Mouse (Mus musculus): ENCODE results near the gene Sds.
"Not testable (repeated sequence)": the region's sequence is repeated elsewhere in the genome, so short reads cannot be mapped to it uniquely, and the experiment has no call there.

Sds gene

DNA sequence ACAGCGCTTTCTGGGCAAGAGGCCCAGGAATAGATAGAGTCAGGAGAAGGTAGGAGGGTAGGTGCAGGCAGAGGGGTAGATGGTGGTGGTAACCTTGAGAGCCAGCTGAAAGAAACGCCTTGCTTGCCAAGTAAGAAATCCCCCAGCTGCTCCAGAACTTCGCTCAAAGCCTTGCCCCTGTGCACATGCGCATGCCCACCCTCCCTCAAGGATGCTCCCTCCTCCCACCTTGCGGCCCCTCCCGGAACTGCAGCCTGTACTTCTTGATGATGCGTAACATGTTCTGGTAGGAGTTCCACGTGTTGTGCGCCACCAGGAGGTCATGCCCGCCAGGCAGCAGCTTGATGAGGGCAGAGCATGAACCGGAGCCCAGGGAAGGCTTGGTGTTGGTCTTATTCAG lies 16.1 kb downstream of the Sds start:
- DNase-seq (ENCODE audit: low spot score): no peak

DNA sequence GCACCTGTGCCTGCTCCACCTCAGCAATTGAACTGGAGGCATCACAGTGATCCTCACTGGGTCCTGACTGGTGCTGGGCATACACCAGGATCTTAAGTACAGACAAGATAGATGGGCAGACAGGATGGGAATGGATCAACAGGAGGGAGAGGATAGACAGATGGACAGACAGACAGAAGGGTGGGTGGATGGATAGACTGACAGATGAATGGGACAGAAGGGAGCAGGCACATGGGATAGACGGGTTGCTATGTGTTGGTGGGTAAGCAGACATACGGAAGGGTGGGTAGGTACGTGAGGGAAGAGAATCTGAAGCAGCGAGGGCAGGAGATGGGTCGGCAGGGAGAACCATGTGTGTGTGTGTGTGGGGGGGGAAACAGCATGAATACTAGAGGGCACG lies 17.1 kb downstream of the Sds start:
- DNase-seq (ENCODE audit: low spot score): no peak

DNA sequence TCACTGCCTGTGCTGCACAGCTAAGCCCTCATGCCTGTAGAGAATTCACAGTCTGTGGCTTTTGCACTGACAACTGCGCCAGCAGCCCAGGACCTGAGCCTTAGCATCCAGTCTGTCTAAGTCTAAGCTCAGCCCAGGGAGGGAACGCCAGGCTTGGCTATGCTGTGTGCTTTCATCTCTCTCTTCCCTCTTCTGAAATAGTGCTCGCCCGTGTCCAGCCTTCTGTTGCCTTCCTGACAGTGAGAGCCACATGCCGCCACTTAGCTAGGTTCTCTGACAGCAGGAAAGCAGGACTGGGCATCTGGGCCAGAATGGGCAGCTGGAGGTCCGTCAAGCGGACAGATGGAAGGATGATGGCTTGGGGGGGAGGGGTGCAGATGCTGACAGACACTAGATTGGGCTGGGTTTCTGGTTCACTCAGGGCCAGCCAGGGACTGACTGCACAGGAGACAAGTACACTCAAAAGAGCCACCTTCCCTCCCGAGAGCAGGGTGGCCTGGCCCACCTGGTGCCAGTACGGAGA lies 17.6 kb downstream of the Sds start:
- no peak for DNase-seq (ENCODE audit: low spot score)

DNA sequence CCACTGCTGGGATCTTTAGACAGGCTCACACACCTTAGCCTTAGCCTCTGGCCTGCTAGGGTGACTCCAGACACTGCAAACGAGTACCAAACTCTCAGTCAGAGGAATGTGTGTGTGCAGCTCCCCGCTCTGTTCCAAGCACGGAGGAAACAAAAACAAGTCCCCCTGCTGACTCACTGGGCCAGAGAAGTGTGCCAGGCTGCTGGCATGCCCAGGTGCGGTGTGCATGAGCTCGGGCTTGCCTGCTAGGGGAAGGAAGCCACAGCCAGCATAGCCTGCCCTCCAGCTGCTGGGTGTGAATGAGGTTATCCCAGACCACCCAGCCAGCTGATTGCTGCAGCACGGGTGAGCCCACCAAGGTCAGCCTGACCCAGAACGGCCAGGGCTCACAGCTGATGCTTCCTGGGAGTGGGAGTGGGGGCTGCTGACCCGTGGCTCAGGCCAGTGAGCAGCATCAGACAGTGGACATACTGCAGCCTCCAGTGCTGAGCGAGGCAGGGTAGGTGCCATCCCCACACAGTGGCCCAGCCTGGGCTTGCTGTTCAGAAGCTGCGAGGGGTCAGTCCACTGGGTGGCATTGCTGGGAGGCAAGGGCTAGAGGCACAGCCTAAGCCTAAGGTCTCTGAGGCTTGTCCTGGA lies 18.9 kb downstream of the Sds start:
- no peak for DNase-seq (ENCODE audit: low spot score)

DNA sequence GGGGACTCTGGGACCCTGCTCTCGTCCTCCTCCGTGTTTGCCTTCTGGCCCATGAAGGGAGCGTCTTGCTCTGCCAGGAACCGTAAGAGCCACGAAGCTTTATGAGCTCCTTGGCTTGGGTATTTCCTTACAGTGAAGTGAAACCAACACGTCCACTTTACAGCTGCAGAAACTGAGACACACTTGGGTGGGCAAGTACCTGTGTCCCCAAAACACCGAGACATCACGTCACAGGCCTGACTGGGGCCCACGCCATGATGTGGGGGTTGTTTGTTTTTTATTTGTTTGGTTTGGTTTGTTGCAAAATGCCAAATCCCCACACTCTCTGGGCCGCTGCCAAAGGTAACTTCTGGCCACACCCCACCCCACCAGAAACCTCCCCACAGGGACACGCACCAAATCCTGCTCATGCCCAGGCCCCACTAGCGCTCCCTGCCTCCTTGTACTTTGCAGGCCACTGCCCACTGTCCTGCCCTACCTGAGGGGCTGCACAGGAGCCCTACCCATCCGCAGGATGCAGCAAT lies 19.4 kb downstream of the Sds start:
- DNase-seq (ENCODE audit: low spot score): no peak

DNA sequence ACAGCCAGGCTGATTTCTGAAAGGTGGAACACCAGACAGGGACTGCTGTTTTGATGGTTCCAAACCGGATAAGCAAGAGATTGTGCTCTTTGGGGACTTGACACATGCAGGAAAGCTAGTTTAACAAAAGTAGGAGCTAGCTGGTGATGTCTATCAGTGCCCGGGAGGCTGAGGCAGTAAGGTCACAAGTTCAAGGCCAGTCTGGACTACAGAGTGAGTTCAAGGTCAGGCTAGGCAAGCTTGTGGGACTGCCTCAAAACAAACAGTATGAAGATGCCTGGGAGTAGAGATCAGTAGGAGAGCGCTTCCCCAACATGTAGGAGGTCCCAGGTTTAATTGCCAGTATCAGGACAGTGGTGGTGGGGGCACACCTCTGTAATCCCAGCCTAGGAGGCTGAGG lies 20.7 kb downstream of the Sds start:
- DNase-seq (ENCODE audit: low spot score): no peak

DNA sequence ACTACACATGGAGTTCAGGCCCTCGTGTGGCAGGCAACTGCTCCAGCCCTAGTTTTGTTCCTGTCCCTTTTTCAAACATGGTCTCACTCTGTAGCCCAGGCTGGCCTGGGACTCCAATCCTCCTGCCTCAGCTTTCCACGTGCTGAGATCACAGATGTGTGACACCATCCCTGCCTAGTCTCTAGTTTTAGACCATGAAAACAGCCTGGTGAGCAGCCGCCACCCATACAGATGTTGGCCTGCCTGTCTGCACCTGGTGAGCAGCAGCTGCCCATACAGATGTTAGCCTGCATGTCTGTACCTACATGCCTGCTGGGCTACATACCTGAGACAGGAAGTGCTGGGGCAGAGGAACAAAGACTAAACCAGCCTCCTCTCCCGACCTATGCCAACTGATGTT lies 22.9 kb downstream of the Sds start:
- DNase-seq (ENCODE audit: low spot score): no peak

DNA sequence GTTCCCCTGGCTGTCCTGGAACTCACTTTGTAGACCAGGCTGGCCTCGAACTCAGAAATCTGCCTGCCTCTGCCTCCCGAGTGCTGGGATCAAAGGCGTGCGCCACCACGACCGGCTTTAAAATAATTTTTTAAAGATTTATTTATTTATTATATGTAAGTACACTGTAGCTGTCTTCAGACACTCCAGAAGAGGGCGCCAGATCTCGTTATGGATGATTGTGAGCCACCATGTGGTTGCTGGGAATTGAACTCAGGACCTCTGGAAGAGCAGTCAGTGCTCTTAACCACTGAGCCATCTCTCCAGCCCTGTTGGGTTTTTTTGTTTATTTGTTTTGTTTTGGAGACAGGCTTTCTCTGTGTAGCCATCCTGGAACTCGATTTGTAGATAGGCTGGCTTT lies 24.3 kb downstream of the Sds start:
- DNase-seq (ENCODE audit: low spot score): not testable (repeated sequence)

DNA sequence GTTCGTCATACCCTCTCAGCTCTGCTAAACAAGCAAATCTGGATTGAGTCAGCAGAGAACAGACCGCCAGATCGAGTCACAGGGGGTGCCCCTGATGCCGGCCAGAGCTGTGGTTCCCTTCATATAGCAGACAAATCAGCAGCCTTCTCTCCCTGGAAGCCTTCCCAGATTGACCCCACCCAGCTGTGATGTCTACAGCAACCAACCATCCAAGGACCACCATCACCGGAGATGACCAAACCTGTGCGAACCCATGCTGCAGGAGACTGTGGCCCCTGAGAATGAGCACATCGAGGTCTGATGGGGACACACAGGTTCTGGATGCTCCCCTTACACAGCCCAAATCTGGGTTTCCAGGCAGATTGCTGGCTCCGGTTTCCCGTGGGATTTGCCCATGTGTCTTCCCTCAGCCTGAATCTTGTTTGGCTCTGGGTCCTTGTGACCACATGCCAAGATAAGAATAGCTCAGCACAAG lies 25.9 kb downstream of the Sds start:
- DNase-seq (ENCODE audit: low spot score): no peak

DNA sequence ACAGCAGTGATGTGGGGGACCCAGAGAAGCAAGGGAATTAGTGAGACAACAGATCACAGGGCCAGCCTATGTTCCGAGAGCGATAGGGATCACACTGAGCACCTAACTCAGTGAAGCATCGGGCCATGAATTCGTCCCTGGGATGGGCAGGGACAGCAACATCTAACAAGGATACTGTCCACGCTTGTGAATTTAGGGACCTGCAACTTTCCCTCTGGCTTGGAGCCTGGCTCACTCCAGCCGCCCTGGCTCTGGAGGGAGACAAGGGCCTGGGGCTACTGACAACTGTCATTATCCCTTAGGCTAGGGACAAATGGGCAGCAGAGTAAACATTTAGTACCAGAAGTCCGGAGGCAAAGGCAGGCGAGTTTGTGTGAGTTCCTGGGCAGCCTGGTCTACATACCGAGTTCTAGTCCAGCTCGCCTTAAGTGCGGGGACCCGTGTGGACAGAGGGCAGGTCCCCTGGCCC lies 26.4 kb downstream of the Sds start:
- no peak for DNase-seq (ENCODE audit: low spot score)

DNA sequence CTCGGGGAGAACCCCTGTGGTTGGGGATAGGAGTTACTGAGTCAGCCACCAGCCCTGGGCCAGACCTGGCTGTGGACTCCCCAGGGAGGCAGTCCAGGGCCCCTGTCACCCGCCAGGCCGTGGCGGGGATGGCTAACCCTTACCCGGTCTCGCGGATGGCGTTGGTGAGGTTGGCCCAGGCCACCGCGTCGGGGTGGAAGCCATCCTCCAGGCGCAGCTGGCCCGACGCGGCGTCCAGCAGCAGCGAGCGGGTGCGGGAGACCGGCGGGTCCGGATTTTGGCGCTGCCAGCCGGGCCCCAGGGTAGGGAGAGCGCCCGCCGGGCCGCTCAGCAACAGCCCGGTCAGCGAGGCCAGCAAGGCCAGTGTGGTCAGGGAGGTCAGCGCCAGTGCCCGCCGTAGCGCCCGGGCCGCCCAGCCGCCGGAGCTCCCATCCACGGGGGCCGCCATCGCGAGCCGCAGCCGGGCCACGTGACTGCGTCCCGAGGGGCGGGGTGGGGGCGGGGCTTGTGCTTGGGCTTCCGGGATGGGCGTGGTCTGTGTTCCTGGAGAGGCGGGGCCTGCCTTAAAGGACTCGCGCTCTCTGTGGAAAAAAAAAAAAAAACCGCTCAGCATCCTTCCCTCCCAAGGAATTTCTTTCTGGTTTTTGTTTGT lies 26.9 kb downstream of the Sds start, which contains the start of gene Plbd2:
Plbd2 (minus strand) TSS at position 482 of the 652 bp plus-strand sequence.
- peak; percentile 86 for DNase-seq (ENCODE audit: low spot score)

DNA sequence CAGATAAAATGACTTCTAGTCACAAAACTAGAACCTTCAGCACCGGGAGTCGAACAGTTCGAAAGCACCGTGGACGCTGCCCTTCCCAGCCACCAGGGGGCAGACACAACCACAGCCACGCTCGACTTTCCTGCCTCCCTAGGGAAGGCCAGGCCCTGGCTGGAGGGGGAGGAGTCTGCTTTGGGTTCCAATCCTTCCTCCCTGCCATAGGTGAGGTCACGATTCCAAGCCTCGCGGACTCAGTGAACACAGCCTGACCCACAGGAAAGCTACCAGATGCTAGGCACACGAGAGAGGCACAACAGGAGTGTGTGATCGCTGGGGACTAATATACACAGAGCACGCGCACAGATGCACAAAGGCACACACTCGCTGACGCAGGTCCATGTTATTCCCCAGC lies 29.0 kb downstream of the Sds start:
- DNase-seq (ENCODE audit: low spot score): peak; percentile 65

DNA sequence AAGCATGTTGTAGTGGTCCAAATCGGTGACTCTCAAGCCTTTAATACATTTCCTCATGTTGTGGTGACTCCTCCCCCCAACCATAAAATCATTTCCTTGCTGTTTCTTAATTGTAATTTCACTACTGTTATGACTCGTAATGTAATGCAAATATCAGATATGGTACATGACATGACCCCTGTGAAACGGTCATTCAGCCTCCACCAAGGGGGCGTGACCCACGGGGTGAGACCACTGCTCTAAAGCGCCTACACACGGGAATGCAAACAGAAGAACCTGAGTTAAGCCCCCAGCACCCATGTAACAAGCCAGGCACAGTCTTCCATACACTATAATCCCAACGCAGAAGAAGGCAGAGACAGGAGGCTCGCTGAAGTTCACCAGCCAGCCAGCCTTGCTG lies 29.5 kb downstream of the Sds start:
- no peak for DNase-seq (ENCODE audit: low spot score)

DNA sequence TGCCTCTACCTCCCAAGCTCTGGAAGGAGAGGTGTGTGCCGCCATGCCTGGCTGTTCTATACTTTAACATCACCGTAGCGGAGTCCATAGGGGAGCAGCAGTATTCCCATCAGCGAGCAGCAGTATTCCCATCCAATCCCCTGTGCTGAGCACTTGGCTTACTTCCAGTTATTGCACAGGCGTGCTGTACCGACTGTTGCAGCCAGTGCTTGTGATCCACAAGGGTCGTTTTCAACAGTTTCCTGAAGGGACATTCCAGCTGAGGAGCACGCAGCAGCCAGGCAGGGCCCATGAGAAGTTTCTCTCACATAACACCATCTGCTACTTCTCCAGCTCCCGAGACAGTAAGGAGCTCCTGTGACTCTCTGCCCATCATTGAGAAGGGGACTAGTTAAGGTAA lies 30.2 kb downstream of the Sds start:
- no peak for DNase-seq (ENCODE audit: low spot score)

DNA sequence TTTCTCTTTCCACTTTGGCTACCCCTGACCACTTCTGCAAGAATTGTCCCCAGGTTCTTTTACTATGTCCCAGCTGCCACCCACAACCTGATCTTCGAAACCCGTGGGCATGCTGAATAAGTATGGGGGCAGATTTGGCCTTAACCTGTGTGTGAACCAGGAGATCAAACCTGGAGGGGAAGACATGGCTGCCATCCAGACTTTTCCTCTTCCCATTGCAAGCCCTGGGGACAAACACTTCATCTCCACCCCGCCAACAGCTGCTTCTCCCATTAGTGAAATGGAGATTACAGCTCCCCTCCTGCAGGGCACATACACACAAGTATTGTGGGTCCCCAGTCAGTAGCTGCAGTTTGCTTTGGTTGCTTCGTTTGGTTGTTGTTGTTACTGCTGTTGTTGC lies 31.0 kb downstream of the Sds start:
- no peak for DNase-seq (ENCODE audit: low spot score)

DNA sequence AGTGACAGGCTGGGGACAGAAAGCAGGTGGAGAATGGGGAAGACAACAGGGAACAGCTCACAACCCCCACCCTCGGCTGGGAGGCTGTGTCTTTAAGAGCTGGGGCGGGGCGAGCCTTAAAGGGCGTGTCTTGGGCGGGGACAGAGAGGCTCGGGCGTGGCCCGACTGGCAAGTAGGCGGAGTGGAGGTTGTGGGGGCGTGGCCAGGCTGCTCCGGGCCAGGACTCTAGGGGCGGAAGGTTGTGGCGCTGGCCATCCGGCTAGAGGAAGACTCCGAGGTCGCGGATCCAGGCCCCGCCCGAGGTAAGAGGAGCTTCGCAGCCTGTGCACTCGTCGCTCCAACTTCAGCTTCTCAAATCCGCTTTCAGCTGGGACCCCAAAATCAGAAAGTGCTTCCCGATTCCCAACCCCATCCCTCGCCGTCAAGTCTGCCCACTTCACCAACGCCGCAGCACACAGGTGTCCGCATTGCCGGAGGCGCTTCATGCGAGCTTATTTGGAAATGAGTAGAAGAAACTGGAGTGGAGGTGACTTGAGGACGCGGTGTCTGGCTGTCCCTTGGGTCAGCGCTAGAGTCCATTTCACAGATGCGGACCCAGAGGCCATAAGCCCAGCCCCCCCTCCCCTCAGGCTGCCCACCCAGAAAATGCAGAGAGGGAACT lies 34.8 kb downstream of the Sds start, which contains the start of gene Slc8b1:
Slc8b1 (plus strand) TSS at position 187 of the 661 bp plus-strand sequence.
- peak; percentile 90 for DNase-seq (ENCODE audit: low spot score)

DNA sequence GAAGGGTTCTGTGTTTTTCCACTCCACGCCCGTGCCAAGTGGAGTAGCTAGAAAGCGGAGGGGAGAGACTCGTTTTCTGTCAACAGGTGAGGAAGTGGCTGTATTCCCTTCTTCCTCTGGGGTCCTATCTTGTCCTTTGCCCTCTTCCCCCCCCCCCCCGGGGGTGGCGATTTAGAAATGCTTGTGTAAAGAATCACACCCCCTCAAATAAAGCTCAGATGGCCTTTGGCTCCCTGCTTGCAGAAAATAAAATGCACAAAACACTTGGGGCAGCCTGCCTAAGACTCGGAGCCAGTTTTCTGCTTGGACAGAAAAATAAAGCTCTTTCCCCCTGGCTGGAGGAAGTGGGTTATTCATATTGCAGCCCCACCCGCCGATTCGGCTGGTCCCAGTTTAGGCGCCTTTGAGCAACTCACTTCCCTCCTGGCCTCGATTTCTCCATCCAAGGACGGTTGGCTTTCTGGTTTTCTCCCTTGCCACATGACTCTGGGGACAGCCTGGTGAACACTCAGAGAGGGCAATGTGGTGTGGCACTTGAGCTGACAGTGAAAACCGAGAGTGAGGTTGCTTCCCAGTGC lies 35.4 kb downstream of the Sds start:
- no peak for DNase-seq (ENCODE audit: low spot score)

DNA sequence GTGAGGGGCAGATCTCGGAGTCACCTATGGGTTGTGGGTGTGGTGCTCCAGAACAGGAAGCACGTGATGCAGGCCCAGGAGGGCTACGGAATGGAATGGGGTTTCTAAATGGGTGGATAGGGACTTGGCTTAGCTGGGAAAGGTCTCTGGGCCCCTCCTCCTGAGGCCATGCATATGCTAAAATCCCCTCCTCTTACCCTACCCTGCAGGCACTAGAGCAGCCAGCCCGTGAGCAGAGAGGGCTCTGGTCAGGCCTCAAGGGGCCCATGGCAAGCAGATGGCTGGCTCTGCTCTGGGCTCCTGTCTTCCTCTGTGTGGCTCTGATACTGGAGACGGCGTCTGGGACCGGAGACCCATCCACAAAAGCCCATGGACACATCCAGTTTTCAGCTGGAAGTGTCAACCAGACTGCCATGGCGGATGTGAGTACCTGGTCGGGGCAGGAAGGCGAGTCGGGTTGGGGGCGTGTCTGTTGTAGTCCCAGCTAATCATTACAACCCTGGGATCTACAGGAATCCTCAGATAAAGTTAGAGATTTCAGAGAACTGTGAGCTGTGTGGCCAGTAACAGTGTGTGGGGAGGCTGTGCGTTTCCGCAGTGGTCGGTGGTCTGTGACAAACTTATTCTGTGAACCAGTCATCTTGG lies 36.7 kb downstream of the Sds start:
- DNase-seq (ENCODE audit: low spot score): no peak

DNA sequence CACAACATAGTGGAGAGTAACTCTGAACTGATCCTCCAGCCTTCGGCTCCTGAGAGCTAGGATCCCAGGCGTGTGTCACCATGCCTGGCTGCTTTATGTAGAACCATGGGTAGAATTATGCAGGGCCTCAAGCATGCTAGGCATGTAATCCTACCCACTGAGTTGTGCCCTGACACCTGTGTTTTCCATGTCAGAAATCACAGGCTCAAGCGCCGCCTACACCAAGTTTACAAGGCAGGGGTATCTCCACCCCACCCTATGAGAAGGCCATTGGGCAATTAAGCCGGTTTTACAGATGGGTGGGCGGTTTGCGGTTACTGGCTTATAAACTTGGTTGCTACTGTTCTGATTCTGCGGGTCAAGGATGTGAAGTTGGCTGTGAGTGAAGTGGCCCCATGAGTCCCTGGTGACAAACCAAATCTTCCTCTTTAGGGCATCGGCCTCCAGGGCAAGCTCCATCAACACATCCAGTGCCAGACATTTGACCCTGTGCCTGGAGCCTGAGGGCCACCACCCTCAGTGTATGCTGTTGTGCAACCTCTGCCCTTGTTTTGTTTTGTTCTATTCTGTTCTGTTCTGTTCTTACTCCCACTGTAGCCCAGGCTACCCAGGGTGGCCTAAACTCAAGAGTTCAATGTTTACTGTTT lies 37.8 kb downstream of the Sds start:
- no peak for DNase-seq (ENCODE audit: low spot score)

DNA sequence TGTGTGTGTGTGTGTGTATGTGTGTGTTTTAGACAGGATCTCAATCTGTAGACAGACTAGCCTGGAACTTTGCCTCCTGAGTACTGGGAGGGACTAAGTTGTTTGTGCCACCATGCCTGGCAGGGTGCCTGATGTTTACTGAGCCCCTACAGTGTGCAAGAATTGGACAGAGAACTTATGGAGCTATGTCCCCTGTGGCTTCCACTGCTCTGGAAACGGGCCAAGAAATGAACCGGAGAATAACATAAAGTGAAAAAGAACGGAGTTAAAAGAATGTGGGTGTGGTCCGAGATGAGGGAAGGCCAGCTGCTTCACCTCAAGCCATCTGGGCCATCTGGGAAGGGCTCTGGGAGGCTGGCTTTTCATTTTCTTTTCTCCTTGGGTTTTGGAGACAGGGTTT lies 38.4 kb downstream of the Sds start:
- no peak for DNase-seq (ENCODE audit: low spot score)

DNA sequence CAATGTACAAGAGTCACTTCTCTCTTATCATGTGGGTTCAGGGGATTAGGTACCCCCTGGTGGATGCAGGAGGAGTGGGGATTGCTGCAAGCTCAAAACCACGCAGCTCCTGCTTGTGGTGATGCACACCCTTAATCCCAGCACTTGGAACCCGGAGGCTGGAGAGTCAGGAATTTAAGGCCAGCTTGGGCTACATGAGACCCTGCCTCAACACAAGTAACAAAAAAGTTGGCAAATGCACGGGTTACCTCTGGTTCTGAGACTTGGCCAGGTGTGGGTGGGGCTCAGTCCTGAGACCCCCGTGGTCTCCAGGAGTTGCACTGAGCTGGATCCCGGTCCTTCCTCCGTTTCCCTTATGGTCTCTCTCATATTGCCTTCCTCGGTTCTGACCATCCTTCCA lies 39.1 kb downstream of the Sds start:
- no peak for DNase-seq (ENCODE audit: low spot score)
